Mouse (Mus musculus): Measurements from ENCODE around the gene Tsen54.
A peak's percentile ranks its signal among the peaks of the same experiment; 100 is the strongest.
"Not testable (repeated sequence)": the region's sequence is repeated elsewhere in the genome, so short reads cannot be mapped to it uniquely, and the experiment has no call there.

Gene Tsen54

GRCm38 (mm10) chr11:115829036-115829435 lies 14.5 kb downstream of the Tsen54 start:
- no peak for DNase-seq (ENCODE audit: low spot score in 2 of 2)

DNA sequence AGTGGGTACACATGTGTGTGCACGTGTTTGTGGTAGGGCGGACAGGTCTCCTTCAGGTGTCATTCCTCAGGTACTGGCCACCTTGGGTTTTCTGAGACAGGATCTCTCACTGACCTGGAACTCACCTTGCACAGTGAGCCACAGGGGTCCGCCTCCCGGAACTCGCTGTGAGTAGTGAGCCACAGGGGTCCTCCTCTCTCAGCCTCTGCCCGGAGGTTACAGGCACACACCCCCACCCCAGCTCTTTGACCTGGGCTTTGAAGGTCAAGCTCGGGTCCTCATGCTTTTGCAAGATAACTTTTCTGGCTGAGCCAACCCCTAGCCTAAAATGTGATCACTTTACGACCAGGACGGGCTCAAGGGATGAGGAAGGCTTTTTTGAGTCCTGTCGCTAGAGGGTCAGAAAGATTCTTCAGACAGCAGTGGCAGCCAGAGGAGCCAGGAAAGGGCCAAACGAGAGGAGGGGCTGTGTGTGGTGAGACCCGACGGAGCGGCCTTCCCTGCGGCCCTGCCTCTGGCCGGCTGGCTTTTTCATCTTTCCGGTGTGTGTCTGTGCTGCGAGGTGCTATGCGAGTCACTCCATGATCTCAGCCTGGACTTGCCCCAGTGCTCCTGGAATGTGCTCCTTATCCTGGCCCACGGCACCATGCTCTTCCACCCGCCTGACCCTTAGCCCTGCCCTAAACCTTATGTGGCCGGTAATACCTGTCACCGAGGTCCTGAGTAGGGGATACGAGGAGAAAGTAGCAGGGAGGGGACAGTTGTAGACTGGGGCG lies 16.2 kb downstream of the Tsen54 start:
- DNase-seq (ENCODE audit: low spot score in 2 of 2): no peak

GRCm38 (mm10) chr11:115831518-115831917 lies 17.0 kb downstream of the Tsen54 start:
- DNase-seq (ENCODE audit: low spot score in 2 of 2): no peak

- no peak for DNase-seq (ENCODE audit: low spot score in 2 of 2)
Observed at GRCm38 (mm10) chr11:115832064-115832463, 17.5 kb downstream of the Tsen54 start.

DNA sequence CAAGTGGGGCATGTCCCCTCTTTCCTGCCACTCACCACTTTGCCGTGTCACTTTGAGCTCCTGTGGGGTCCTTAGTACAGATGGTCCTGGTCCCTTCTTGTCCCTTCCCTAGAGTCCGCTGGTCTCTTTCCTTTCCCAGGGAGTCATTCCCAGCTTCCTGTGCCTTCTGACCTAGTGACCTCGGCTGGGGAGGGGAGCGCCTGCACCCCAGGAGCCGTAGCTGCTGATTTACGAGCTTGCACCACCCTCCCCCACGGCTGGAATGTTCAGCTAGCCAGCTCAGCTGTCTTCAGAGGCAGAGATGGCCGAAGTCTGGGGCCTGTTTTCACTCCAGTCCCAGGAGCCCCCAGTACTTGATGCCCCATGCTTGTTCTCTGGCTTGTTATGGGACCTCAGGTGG lies 18.0 kb downstream of the Tsen54 start:
- no peak for DNase-seq (ENCODE audit: low spot score in 2 of 2)

DNA sequence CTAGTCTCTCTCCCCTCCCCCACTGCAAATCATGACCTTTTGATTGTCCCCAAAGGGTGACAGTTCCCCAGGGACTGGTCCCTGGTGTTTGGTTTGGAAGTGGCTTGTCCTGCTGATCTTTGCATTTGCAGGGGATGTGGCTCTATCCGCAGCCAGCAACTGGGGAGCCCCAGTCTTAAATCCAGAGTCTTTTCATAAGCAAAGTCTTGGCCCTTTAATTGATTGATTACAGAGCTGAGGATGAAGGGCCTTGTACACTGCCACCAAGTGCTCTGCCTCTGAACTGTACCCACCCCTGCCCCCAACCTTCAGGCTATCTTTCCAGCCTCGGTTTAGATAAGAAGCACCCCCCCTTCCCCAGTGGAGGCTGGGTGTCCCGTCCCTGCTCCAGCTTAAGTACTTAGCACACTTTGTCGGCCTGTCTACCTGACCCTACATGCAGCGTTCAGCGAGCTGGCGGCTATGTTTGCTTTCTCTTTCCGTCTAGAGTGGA lies 18.5 kb downstream of the Tsen54 start:
- DNase-seq (ENCODE audit: low spot score in 2 of 2): no peak

DNA sequence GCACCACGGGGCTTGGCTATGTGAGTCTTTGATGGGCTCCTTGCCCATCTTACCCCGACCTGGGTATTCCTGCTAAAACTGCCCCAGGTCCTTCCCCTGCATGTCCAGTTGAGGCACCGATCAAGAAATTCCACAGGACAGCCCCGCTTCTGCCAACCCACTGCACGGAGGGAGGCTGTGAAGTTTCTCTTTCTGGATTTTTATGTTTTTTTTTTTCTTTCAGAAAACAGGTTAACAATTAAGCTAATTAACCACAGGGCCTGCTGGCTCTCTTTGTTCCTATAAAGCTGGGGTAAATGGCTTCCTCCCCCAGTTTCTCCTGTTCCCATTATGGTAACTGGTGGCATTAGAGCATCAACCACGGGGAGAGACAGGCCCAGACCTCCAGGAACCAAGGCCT lies 19.5 kb downstream of the Tsen54 start:
- no peak for DNase-seq (ENCODE audit: low spot score in 2 of 2)

- DNase-seq (ENCODE audit: low spot score in 2 of 2): no peak
Observed at GRCm38 (mm10) chr11:115836656-115837395, 22.3 kb downstream of the Tsen54 start.

- no peak for DNase-seq (ENCODE audit: low spot score in 2 of 2)
Observed at GRCm38 (mm10) chr11:115837606-115838345, 23.3 kb downstream of the Tsen54 start.

GRCm38 (mm10) chr11:115838895-115839311 lies 24.4 kb downstream of the Tsen54 start:
- DNase-seq (ENCODE audit: low spot score in 2 of 2): no peak

GRCm38 (mm10) chr11:115839732-115840131 lies 25.2 kb downstream of the Tsen54 start:
- DNase-seq (ENCODE audit: low spot score in 2 of 2): no peak

- no peak for DNase-seq (ENCODE audit: low spot score in 2 of 2)
Observed at GRCm38 (mm10) chr11:115841044-115841443, 26.5 kb downstream of the Tsen54 start.

DNA sequence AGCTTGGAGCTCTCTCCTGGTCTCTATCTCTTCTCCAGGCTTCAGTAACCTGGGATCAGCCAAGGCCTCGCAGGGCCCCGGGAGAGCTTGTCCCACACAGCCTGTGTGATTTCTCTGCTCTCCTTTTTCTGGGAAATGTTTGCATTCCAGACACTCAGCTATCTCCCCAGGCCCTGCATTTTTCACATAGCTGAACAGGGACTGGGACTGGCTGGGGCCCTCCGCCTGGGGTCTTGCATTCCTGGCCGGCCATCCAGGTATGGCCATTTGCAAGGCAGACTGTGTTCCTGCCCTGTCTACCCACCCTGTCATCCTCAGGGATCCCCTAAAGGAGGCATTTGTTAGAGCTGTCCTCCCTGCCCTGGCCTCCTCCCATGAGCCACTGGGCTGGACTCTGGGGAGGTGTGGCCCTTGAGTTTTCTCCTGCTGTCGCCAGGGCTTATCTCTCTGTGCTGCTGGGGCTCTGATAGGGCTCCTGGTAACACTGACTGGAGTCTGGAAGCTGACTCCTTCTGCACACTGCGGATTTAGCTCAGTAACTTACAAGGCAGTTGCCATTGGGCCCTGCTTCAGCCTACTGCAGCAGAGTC lies 27.5 kb downstream of the Tsen54 start:
- no peak for DNase-seq (ENCODE audit: low spot score in 2 of 2)

- no peak for DNase-seq (ENCODE audit: low spot score in 2 of 2)
Observed at GRCm38 (mm10) chr11:115843141-115843890, 28.8 kb downstream of the Tsen54 start.

DNA sequence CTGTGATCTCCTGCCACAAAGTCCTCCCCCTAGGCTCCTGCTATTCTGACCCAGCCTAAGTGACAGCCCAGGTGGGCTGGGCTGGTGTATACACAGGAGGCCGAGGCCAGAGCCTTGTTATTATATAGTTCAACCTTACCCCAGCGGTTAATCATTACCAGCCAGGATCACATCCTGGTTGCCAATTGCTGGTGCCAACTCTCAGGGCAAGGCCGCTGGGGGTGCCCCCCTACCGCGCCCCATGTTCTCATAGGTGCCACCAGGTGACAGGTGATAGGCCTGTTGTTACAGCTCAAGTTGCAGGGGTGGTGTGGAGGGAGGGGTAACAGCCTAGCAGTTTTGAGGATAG lies 29.3 kb downstream of the Tsen54 start:
- DNase-seq (ENCODE audit: low spot score in 2 of 2): no peak

- DNase-seq (ENCODE audit: low spot score in 2 of 2): no peak
Observed at GRCm38 (mm10) chr11:115844240-115844639, 29.7 kb downstream of the Tsen54 start.

- DNase-seq (ENCODE audit: low spot score in 2 of 2): no peak
Observed at GRCm38 (mm10) chr11:115845819-115846218, 31.3 kb downstream of the Tsen54 start.

GRCm38 (mm10) chr11:115854674-115855073 lies 40.1 kb downstream of the Tsen54 start:
- DNase-seq (ENCODE audit: low spot score in 2 of 2): peak in 1 of 2 experiments; percentile 17

DNA sequence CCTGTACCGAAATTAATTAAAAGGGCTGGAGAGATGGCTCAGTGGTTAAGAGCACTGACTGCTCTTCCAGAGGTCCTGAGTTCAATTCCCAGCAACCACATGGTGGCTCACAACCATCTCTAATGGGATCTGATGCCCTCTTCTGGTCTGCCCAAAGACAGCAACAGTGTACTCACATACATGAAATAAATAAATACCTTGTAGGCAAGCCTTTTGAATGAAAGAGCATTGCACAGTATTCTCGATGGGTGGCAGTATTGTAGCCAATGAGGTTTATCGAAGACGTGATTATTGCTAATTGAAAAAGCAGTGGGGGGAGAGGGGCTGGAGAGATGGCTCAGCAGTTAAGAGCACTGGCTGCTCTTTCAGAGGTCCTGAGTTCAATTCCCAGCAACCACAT lies 42.6 kb downstream of the Tsen54 start:
- DNase-seq (ENCODE audit: low spot score in 2 of 2): not testable (repeated sequence)

GRCm38 (mm10) chr11:115857936-115858335 lies 43.4 kb downstream of the Tsen54 start:
- DNase-seq (ENCODE audit: low spot score in 2 of 2): no peak

GRCm38 (mm10) chr11:115858354-115858753 lies 43.8 kb downstream of the Tsen54 start, which contains the start of gene Myo15b:
TSS of gene Myo15b (plus strand) at chr11:115858406.
- no peak for DNase-seq (ENCODE audit: low spot score in 2 of 2)

Measured in left cerebral cortex, adult 9 months (tissue).